Mouse (Mus musculus) stomach, embryonic 14.5 days (tissue): ENCODE results near the gene Marcksl1. TPM values are rescaled to one million over a fixed set of nuclear protein-coding genes. Genes with fewer than 3 reads are reported as not detected.

Experiments
- ATAC-seq: fragments of 200-750 bp; cut with Nextera tagmentation; 2 replicates; pipeline ENCODE4 v1.8.0; 2017; ENCODE audit warnings: low read depth, moderate TSS enrichment; ENCODE audit not compliant: insufficient number of reproducible peaks, insufficient read depth, low FRiP score
- H3K27ac ChIP-seq: fragments of 300-500 bp; sonication (generic); 2 replicates; pipeline ENCODE4 v1.5.1; 2014; ENCODE audit warnings: mild to moderate bottlenecking, low read length, moderate library complexity, mixed read lengths
- H3K27me3 ChIP-seq: fragments of 300-500 bp; sonication (generic); 2 replicates; pipeline ENCODE4 v1.6.1; 2014; ENCODE audit warnings: low read length, control low read depth, mixed read lengths; ENCODE audit not compliant: control insufficient read depth, insufficient read depth
- H3K36me3 ChIP-seq: fragments of 300-500 bp; sonication (generic); 2 replicates; pipeline ENCODE4 v1.6.1; 2014; ENCODE audit warnings: mild to moderate bottlenecking, control low read depth, low read length, moderate library complexity, mixed read lengths; ENCODE audit not compliant: control insufficient read depth, insufficient read depth
- H3K4me1 ChIP-seq: fragments of 300-500 bp; sonication (generic); 2 replicates; pipeline ENCODE4 v1.6.1; 2014; ENCODE audit warnings: low read length, control low read depth, mixed read lengths; ENCODE audit not compliant: control insufficient read depth, insufficient read depth
- H3K4me2 ChIP-seq: fragments of 300-500 bp; sonication (generic); replicated peaks from 2 replicates; pipeline ENCODE4 v1.6.1; 2014; ENCODE audit warnings: low read depth, low read length, control low read depth
- H3K4me3 ChIP-seq: fragments of 300-500 bp; sonication (generic); 2 replicates; pipeline ENCODE4 v1.5.1; 2014; ENCODE audit warnings: low read depth, low read length, control low read depth
- H3K9ac ChIP-seq: fragments of 300-500 bp; sonication (generic); replicated peaks from 2 replicates; pipeline ENCODE4 v1.6.1; 2014; ENCODE audit warnings: low read depth, mild to moderate bottlenecking, control low read depth, low read length, moderate library complexity, mixed read lengths
- H3K9me3 ChIP-seq: fragments of 300-500 bp; sonication (generic); 2 replicates; pipeline ENCODE4 v1.6.1; 2016; ENCODE audit warnings: low read depth, low read length, control low read depth; ENCODE audit not compliant: control insufficient read depth
- WGBS: fragments of 180-500 bp; shearing (Covaris S2); extraction: QIAGEN DNeasy Blood & Tissue Kit; methylation state at CpG from one replicate; pipeline ENCODE4 v1.1.7; 2014; 5-methylcytosine and 5-hydroxymethylcytosine counted together
- polyA plus RNA-seq: library from polyadenylated mRNA; unstranded; fragments of >200 nt; fragmentation: Nextera tagmentation; extraction: Ambion mirVana; gene quantifications from 2 replicates; pipeline ENCODE4 v1.2.1, GENCODE M21; 2014

The Marcksl1 gene
- polyA plus RNA-seq, 1 experiment from 2014 or later, result 618 TPM

- 38% methylated on average over 16 of the region's 16 CpGs for WGBS
- Histone ChIP-seq H3K9me3 (no peaks in the 10 kb centered on the region), H3K4me1 (peaks cover 21% of the 10 kb centered on the region; the same call in 1 of the 2 replicates), H3K27me3 (0 out of 2 replicates have a peak, but pooled peaks cover 5% of the 10 kb centered on the region), H3K9ac (0 out of 2 replicates have a peak overlapping the region, but pooled peaks have one; percentile 6), H3K36me3 (no peaks in the 10 kb centered on the region), H3K4me3 (no peak overlapping the region), H3K27ac (peak overlapping the region; percentile 44; the same call in 1 of the 2 replicates), H3K4me2 (no peak overlapping the region)
- ATAC-seq, result no peak
Observed at GRCm38 (mm10) chr4:129495672-129496562, 17.5 kb upstream of the Marcksl1 start.

- Histone ChIP-seq H3K4me3 (no peak overlapping the region), H3K27me3 (no peaks in the 10 kb centered on the region), H3K9me3 (no peaks in the 10 kb centered on the region), H3K27ac (peak overlapping the region; percentile 63), H3K4me1 (peaks cover 16% of the 10 kb centered on the region; the same call in 1 of the 2 replicates), H3K36me3 (no peaks in the 10 kb centered on the region), H3K4me2 (no peak overlapping the region), H3K9ac (0 out of 2 replicates have a peak overlapping the region, but pooled peaks have one; percentile 6)
- no peak for ATAC-seq
- 27% methylated on average over 6 of the region's 6 CpGs for WGBS
Observed at GRCm38 (mm10) chr4:129496631-129497030, 16.8 kb upstream of the Marcksl1 start.

- no peaks in the 10 kb centered on the region for H3K27me3 ChIP-seq
- H3K4me1 ChIP-seq, result peaks cover 12% of the 10 kb centered on the region; the same call in 1 of the 2 replicates
- no peaks in the 10 kb centered on the region for H3K9me3 ChIP-seq
- WGBS, result 63% methylated on average over 3 of the region's 3 CpGs
- no peak for ATAC-seq
- no peak overlapping the region for H3K4me3 ChIP-seq
- no peak overlapping the region for H3K27ac ChIP-seq
- no peaks in the 10 kb centered on the region for H3K36me3 ChIP-seq
- H3K9ac ChIP-seq, result no peak overlapping the region
- H3K4me2 ChIP-seq, result no peak overlapping the region
Observed at GRCm38 (mm10) chr4:129498941-129499340, 14.4 kb upstream of the Marcksl1 start.

- no peaks in the 10 kb centered on the region for H3K27me3 ChIP-seq
- peak overlapping the region; percentile 52; the same call in 1 of the 2 replicates for H3K9ac ChIP-seq
- H3K27ac ChIP-seq, result peak overlapping the region; percentile 72; the same call in 1 of the 2 replicates
- no peak for ATAC-seq
- H3K4me1 ChIP-seq, result peaks cover 12% of the 10 kb centered on the region; the same call in 1 of the 2 replicates
- no peaks in the 10 kb centered on the region for H3K9me3 ChIP-seq
- no peaks in the 10 kb centered on the region for H3K36me3 ChIP-seq
- peak overlapping the region; percentile 45 for H3K4me3 ChIP-seq
- H3K4me2 ChIP-seq, result peak overlapping the region; percentile 57
- WGBS, result 83% methylated on average over 8 of the region's 8 CpGs
Observed at GRCm38 (mm10) chr4:129500017-129500416, 13.4 kb upstream of the Marcksl1 start.

- Histone ChIP-seq H3K9ac (peak overlapping the region; percentile 52; the same call in 1 of the 2 replicates), H3K4me3 (peak overlapping the region; percentile 45), H3K27me3 (no peaks in the 10 kb centered on the region), H3K4me2 (peak overlapping the region; percentile 57), H3K4me1 (peaks cover 12% of the 10 kb centered on the region; the same call in 1 of the 2 replicates), H3K9me3 (no peaks in the 10 kb centered on the region), H3K27ac (peak overlapping the region; percentile 72; the same call in 1 of the 2 replicates), H3K36me3 (no peaks in the 10 kb centered on the region)
- ATAC-seq, result peak; percentile 94
- whole genome bisulfite sequencing, result 2% methylated on average over 48 of the region's 49 CpGs
Observed at GRCm38 (mm10) chr4:129500607-129501566, 12.5 kb upstream of the Marcksl1 start.

- H3K27ac ChIP-seq, result no peak overlapping the region
- no peak overlapping the region for H3K9ac ChIP-seq
- ATAC-seq, result no peak
- H3K27me3 ChIP-seq, result no peaks in the 10 kb centered on the region
- no peak overlapping the region for H3K4me2 ChIP-seq
- H3K36me3 ChIP-seq, result no peaks in the 10 kb centered on the region
- H3K9me3 ChIP-seq, result no peaks in the 10 kb centered on the region
- no peaks in the 10 kb centered on the region for H3K4me1 ChIP-seq
- WGBS, result 59% methylated on average over 9 of the region's 9 CpGs
- H3K4me3 ChIP-seq, result no peak overlapping the region
Observed at GRCm38 (mm10) chr4:129502327-129502888, 11.0 kb upstream of the Marcksl1 start.

GRCm38 (mm10) chr4:129502901-129503444 lies 10.4 kb upstream of the Marcksl1 start:
- Histone ChIP-seq H3K27me3 (no peaks in the 10 kb centered on the region), H3K4me1 (no peaks in the 10 kb centered on the region), H3K27ac (no peak overlapping the region), H3K4me3 (no peak overlapping the region), H3K36me3 (no peaks in the 10 kb centered on the region), H3K9me3 (no peaks in the 10 kb centered on the region), H3K4me2 (no peak overlapping the region), H3K9ac (no peak overlapping the region)
- ATAC-seq, result no peak
- 62% methylated on average over 11 of the region's 11 CpGs for WGBS
